Mouse (Mus musculus) G1E (cell line): ENCODE results near the gene Heatr5a. TPM values are rescaled to one million over a fixed set of nuclear protein-coding genes. Genes with fewer than 3 reads are reported as not detected.

ENCODE experiments used
- ATAC-seq: 2 replicates; pipeline ENCODE4 v1.8.0; 2016; ENCODE audit warnings: mild to moderate bottlenecking; ENCODE audit not compliant: insufficient number of reproducible peaks, poor library complexity, low FRiP score, severe bottlenecking; ENCODE audit errors: extremely low read depth
- DNase-seq: peaks from one replicate; pipeline ENCODE4 v3.0.0; 2012; ENCODE audit warnings: low spot score
- H3K27me3 ChIP-seq: 2 replicates; pipeline ENCODE4 v1.6.1; 2012; ENCODE audit warnings: mild to moderate bottlenecking, low read length, inconsistent platforms; ENCODE audit not compliant: insufficient read depth
- H3K36me3 ChIP-seq: replicated peaks from 2 replicates; pipeline ENCODE3; 2012; ENCODE audit warnings: mild to moderate bottlenecking, inconsistent platforms
- H3K4me1 ChIP-seq: 2 replicates; pipeline ENCODE4 v1.6.1; 2012; ENCODE audit warnings: low read depth, low read length, inconsistent platforms, mixed read lengths; ENCODE audit not compliant: insufficient read depth
- H3K4me3 ChIP-seq: 2 replicates; pipeline ENCODE4 v1.5.1; 2012; ENCODE audit warnings: low read depth, mild to moderate bottlenecking, inconsistent platforms, low read length, moderate library complexity, mixed read lengths
- H3K9me3 ChIP-seq: replicated peaks from 2 replicates; pipeline ENCODE4 v1.6.1; 2012; ENCODE audit warnings: inconsistent platforms
- CTCF ChIP-seq: IDR thresholded peaks from 2 replicates; pipeline ENCODE4 v1.5.1; 2012; ENCODE audit warnings: low read depth, low read length, inconsistent platforms, mixed read lengths
- GATA1 ChIP-seq: IDR thresholded peaks from 2 replicates; pipeline ENCODE4 v1.6.1; 2012; ENCODE audit warnings: borderline replicate concordance, low read length, inconsistent platforms, mixed read lengths
- GATA2 ChIP-seq: IDR thresholded peaks from 2 replicates; pipeline ENCODE4 v1.6.1; 2012; ENCODE audit warnings: low read depth, low read length, inconsistent platforms, borderline replicate concordance
- POLR2AphosphoS5 ChIP-seq: IDR thresholded peaks from 2 replicates; pipeline ENCODE4 v1.6.1; 2012; ENCODE audit warnings: low read depth, low read length, inconsistent platforms; ENCODE audit not compliant: insufficient replicate concordance
- TAL1 ChIP-seq: conservative IDR thresholded peaks from 2 replicates; pipeline ENCODE4 v1.6.1; 2012; ENCODE audit warnings: low read depth, low read length, inconsistent platforms, mixed read lengths
- polyA plus RNA-seq: library from polyadenylated mRNA; stranded (reverse); fragments of >175 nt; gene quantifications from 2 replicates; pipeline ENCODE4 v1.2.3, GENCODE M21; 2012
- total RNA-seq, 2 experiments: library from RNA; stranded (forward) in 1 of 2; stranded (reverse) in 1 of 2; fragments of 200-1000 nt in 1 of 2; fragments of >200 nt in 1 of 2; fragmentation: Nextera tagmentation in 1 of 2; gene quantifications; 2 replicates each; pipeline ENCODE4 v1.2.3; 2014 to 2017

The Heatr5a gene
- total and polyA plus RNA-seq, 3 experiments = 15.1 to 146 (median 70.0) TPM

DNA sequence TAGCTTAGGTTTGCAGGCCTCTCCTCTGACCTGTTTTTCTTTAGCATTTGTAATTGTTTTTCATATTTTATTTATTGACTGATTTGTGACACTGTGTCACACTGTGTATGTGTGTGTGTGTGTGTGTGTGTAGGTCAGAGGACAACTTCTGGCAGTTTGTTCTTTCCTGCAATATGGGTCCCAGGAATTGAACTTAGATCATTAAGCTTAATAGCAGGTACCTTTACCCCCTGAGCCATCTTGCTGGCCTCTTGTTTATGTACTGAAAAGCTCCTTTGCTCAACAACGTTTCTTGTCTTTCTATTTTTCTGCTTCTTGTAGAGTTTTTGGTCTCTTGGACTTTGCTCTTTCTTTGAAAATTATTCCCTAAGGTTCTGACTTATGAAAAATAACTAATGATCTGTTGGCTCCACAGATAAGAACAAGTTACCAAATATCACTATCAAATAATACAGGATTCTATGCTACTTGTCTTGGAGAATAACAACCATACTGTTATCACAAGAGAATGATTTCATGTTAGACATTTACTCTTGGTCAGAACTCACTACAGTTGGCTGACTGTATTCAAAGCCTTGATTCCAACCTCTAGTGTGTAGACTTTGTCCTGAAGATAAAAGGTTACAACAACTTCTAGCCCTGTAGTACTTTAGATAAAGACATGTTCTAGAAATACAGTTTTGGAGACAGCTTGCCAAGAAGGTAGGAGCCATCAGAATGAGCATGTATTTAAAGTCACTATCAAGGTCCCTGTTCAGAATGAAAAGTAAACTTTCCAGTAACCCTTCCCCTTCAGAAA lies 24.8 kb upstream of the Heatr5a start:
- H3K9me3 ChIP-seq = no peaks in the 10 kb centered on the region
- peaks cover 14% of the 10 kb centered on the region for H3K4me1 ChIP-seq
- no peak for DNase-seq
- TF ChIP-seq TAL1 (no peak), POLR2AphosphoS5 (no peak), GATA2 (no peak), CTCF (no peak), GATA1 (no peak)
- no peak for ATAC-seq
- no peaks in the 10 kb centered on the region for H3K27me3 ChIP-seq
- no peak overlapping the region for H3K4me3 ChIP-seq
- H3K36me3 ChIP-seq = peaks cover 72% of the 10 kb centered on the region

DNA sequence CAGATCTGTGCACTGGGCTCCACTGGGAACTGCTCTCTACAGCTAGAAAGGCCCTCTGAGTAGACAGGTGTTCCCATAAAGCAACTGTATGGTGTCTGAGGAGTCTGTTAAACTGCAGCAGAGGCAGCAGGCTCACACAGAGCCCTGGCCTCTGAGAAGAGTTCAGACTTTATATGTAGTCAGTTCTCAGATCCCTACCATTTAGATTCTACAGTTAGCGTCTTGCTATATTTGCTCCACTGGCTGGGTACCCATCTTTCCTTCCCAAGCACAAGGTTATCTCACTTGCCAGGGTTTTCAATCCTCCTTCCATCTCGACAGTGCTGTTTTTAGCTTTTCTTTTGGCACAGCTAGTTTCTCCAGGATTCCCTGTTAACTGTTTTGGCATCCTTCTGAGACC lies 19.5 kb upstream of the Heatr5a start:
- Histone ChIP-seq H3K4me1 (no peaks in the 10 kb centered on the region), H3K36me3 (peaks cover 26% of the 10 kb centered on the region), H3K27me3 (peaks cover 3% of the 10 kb centered on the region), H3K4me3 (no peak overlapping the region), H3K9me3 (no peaks in the 10 kb centered on the region)
- TF ChIP-seq GATA1 (no peak), TAL1 (no peak), POLR2AphosphoS5 (no peak), GATA2 (no peak), CTCF (no peak)
- no peak for DNase-seq
- no peak for ATAC-seq

DNA sequence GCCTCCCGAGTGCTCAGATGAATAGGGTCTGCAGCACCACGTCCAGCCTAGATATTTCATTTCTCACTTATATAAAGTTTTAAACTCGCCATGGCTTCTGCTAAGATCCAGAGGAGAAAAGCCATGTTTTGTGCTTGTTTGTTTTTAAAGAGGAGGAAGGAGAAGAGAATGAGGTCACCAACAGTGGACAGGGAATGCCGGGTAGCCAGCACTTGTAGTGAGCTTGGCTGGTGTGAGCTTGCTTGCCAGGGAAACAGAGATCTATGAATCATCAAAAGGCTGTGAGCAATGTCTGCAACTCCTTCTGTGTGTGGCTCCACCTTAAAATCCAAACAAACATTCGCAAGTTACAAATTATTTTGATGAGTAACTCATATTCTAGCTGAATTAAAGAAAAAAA lies 17.4 kb upstream of the Heatr5a start:
- no peaks in the 10 kb centered on the region for H3K9me3 ChIP-seq
- H3K36me3 ChIP-seq = peaks cover 7% of the 10 kb centered on the region
- TF ChIP-seq GATA1 (no peak), CTCF (no peak), GATA2 (no peak), POLR2AphosphoS5 (no peak)
- H3K4me3 ChIP-seq = no peak overlapping the region
- H3K4me1 ChIP-seq = peaks cover 12% of the 10 kb centered on the region
- H3K27me3 ChIP-seq = peaks cover 7% of the 10 kb centered on the region
- DNase-seq (no peak), ATAC-seq (no peak)

DNA sequence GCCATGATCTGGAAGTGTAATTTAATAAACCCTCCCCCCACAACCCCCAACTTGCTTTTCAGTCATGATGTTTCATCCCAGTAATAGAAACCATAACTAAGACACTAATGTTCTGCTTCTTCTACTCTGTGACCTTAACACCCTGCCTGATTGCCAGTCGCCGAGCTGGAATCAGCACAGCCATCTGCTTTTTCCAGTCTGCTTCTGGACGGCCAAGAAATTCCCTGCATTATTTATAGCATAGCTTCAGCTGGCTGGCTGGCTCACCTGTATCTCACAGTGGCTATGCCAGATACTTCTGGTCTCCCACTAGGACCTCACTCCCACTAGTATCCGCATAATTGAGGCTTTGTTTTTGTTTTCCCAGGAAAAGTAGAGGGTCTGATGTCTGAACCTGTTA lies 14.7 kb upstream of the Heatr5a start:
- no peak overlapping the region for H3K4me3 ChIP-seq
- ATAC-seq (no peak), DNase-seq (no peak)
- H3K4me1 ChIP-seq = peaks cover 12% of the 10 kb centered on the region
- H3K9me3 ChIP-seq = no peaks in the 10 kb centered on the region
- H3K36me3 ChIP-seq = no peaks in the 10 kb centered on the region
- H3K27me3 ChIP-seq = peaks cover 14% of the 10 kb centered on the region
- TF ChIP-seq CTCF (no peak), GATA1 (no peak), TAL1 (no peak), POLR2AphosphoS5 (no peak), GATA2 (no peak)

DNA sequence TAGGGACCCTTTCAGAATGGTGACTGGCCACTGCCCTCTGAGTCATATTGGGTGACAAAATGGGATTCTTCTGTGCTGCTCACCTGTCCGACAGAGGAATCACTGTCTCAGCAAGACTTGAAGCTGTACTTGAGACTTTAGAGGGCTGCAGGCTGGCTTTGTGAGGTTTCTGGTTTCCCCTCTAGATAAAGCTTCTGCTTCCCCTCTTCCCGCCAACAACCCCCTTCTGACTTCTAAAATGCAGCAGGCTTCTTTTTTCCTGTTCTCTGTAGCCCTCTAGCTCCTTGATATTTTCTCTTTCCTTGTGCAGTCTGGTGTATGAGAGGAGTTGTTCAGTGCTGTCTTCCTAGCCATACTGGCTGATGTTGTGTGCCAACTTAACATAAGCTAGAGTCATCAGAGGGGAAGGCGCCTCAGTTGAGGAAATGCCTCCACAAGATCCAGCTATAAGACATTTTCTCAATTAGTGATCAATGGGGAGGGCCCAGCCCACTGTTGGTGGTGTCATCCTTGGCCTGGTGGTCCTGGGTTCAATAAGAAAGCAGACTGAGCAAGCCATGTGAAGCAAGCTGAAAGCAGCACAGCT lies 14.1 kb upstream of the Heatr5a start:
- no peak for DNase-seq
- Histone ChIP-seq H3K27me3 (peaks cover 14% of the 10 kb centered on the region), H3K36me3 (no peaks in the 10 kb centered on the region), H3K4me1 (peaks cover 12% of the 10 kb centered on the region), H3K4me3 (no peak overlapping the region), H3K9me3 (no peaks in the 10 kb centered on the region)
- TF ChIP-seq GATA2 = no peak
- no peak for TF ChIP-seq TAL1
- no peak for TF ChIP-seq CTCF
- no peak for TF ChIP-seq POLR2AphosphoS5
- TF ChIP-seq GATA1 = no peak
- ATAC-seq = no peak

DNA sequence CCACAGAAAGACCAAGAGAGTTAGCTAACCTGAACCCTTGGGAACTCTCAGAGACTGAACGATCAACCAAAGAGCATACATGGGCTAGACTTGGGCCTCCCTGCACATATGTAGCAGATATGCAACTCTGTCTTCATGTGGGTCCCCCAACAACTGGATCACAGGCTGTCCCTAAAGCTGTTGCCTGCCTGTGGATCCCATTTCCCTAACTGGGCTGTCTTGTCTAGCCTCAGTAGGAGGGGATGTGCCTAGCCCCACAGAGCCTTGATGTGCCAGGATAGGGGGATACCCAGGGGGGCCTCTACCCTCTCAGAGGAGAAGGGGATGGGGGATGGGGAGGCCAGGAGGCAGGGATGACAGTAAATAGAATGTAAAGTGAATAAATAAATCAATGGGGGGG lies 12.5 kb upstream of the Heatr5a start:
- no peak for ATAC-seq
- H3K4me3 ChIP-seq = no peak overlapping the region
- TF ChIP-seq GATA1 = no peak
- no peak for TF ChIP-seq CTCF
- no peak for TF ChIP-seq TAL1
- TF ChIP-seq GATA2 = no peak
- TF ChIP-seq POLR2AphosphoS5 = no peak
- H3K36me3 ChIP-seq = no peaks in the 10 kb centered on the region
- peaks cover 14% of the 10 kb centered on the region for H3K27me3 ChIP-seq
- H3K4me1 ChIP-seq = peaks cover 12% of the 10 kb centered on the region
- DNase-seq = no peak
- no peaks in the 10 kb centered on the region for H3K9me3 ChIP-seq
